Mouse (Mus musculus) kidney, postnatal 4 days (tissue): ENCODE measurements around the gene Coq9.

Source experiments
- DNase-seq, 2 experiments: peaks; one replicate each; pipeline ENCODE4 v3.0.0; 2021; ENCODE audit warnings: mixed read lengths in 2 of 2

Gene Coq9

DNA sequence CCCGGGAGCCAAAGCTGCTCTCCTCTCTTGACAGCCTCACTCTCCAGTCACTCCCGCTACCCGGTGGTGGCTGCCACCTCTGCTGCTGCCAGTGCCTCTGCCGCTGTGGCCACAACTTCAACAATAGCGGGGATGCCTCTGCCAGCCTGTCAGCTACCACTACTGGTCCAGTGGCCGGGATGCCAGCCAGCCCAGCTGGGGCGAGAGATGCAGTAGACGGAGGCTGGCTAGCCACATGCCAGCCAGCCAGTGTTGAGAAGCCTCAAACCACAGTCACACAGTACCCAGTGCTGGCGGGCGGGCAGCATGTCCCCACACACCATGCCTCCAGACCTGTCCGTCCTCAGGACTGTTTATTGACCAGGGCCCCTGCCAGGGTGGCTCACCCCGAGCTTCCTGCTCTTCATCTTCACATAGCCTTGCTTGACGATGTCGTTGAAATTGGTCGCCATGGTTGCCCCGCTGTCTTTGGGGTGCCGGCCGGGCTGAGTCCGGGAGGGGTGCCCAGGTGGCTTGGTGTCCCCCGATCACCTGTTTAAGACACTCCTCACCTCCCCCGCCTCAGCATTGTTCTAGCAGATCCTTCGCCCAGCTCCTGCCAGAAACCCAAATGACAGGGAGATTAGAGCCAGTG lies 32.5 kb downstream of the Coq9 start:
- DNase-seq = peak in 1 of 2 experiments; percentile 51

DNA sequence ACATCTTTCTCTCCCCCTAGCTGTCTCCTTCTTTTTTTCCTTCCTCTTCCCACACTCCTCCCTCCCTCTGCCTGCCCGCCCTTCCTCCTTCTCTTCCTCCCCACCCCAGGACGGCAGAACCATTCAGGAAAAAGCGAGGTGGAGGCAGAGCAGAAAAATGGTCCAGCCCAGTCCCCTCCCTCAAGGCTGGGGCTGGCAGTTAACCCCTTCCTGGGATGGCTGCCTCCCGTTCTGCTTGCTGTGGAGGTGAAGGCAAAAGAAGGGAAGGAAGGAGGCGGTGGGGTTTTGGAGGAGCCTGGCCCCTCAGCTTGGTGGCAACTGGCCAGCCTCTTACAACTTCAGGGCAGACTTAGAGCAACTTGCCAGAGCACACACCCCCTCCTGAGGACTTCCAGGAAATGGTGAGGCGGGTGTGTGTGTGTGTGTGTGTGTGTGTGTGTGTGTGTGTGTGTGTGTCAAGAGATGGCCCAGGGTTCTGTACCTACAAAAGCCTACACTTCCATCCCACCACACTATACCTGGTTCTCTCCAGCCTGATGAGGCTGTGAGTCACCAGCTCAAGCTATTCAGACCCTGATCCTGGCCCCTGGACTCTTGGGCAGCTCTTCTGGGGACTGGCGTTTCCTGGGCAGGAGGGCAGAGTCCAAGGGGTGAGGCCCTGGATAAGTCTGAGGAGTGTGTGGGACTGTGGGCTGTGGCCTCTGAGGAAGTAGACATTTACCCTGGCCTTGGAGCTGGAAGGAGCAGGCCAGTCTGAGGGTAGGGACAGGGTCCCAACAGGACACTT lies 33.2 kb downstream of the Coq9 start:
- DNase-seq = peak; percentile 76 to 83

DNA sequence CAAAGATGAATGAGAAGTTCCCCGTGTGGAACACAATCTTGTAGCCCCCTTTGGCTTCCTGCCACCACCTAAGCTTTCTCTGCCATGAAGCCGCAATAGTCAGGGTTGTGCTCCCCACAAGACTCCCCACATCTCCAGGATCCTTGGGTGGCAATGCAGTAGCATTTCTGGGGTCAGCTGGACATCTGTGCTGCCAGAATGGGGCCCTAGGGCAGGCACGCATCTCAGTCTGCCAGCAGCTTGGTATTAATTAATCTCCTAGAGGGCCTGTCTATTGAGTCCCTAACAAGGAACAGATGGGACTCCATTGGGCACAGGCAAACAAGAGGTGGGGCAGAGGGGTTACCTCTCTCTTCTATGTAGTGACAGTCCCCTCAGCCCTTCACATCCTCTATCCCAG lies 34.0 kb downstream of the Coq9 start:
- DNase-seq = no peak

DNA sequence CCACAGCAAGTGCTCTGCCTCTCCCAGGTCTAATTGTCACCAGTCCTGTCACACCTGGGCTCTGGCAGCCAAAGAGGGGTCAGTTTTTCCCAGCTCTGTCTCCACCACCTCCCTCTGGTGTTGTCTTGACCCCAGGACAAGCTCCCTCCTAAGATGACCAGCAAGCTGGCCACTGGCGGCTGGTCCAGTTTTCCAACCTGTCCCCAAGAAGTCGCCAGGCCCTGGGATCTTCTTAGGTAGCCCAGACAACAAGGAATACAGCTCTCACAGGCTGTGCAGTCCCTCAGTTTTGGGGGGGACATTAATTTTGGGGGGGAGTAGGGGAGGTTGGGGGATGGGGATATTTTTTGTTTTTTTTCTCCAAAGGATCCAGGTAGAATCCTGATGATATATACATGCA lies 34.5 kb downstream of the Coq9 start:
- DNase-seq = no peak

DNA sequence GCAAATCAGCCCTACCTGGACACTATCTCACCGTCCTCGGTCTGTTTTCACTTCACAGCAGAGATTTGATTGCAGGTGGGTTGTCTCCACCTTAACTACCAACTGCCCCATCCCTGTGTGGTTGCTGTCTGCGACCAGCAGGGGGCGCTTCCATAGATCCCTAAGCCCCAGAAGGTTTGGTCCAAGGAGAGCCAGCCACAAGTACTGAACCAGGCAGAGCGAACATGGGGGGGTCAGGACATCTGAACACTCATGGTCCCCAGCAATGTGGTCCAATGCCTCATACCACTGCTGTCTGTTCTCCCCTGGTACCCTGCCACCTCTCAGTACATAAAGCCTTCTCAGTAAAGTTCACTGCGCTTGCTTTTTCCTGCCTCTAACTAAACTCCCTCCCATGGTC lies 36.2 kb downstream of the Coq9 start:
- DNase-seq = peak; percentile 84 to 87

DNA sequence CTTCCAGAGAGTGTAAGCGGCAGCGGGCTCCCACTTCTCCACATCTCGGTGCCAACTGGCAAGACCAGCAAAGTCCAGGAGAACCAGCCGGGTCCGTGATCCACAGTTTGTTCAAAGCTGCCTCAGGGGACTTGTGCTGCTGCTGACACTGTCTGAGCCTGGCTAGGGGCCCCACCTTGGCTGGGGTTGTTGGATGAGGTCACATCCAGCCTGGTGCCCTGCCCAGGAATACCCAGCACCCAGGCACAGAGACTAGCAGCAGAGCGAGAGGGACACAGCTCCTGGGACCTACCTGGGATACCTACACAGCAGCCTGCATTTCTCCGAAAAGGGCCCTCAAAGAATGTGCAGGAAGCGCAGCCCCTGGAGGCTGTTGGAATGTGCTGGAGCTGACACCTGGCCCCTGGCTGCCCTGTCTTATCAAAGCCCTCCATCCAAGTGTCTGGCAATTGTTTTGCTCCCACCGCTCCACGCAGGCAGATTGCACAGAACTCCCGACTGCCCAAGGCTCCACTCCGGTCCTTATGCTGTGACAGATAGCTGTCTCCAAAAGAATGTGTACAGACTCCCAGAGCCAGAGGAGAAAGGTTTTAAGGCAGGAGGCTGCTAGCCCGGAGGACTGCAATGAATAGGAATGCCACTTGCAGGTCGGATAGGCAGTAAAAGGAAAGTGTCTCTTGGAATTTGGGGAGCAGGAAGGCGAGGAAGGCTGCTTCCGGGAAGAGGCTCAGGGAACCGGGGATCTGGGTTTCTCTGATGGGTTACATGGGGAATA lies 37.2 kb downstream of the Coq9 start:
- peak in 1 of 2 experiments; percentile 38 for DNase-seq

DNA sequence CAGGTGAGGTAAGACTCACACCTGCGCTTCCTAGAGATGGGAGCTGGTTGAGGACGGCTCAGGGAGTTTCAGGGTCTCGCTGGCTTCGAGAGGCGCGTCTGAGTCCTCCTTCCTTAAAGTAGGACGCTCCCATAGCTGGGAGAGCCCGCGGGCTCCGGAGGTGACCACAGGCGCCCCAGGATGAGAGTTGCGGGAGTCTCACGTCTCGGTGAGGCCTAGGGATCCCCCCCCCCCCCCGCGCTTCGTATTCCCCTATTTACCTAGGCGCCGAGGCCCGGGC lies 37.7 kb downstream of the Coq9 start:
- DNase-seq = no peak

DNA sequence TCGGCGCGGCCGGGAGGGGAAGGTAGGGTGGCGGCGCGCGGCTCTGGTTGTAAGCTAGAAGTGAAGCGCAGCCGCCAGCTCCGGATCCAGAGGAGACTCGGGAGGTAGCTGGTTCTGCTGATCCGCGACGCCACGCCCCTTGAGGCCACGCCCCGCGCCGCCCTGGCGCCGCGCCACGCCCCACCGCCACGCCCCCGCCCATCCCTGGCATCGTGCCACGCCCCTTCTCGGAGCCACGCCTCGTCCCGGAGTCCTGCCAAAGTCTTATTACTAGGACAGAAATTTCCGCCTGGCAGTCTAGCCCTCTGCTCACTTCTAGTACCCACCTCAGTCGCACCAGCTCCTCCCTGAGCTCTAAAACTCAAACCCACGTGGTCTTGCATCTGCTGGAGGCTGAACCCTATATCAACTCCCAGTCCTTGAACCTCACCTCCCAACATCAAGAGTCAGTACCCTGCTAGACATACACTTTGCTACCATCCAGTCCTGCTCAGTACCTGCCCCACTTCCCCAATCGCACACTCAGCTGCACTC lies 38.1 kb downstream of the Coq9 start, which contains the start of gene Dok4:
Dok4 (minus strand) TSS at position 134 of the 534 bp plus-strand sequence.
- DNase-seq = peak; percentile 97

DNA sequence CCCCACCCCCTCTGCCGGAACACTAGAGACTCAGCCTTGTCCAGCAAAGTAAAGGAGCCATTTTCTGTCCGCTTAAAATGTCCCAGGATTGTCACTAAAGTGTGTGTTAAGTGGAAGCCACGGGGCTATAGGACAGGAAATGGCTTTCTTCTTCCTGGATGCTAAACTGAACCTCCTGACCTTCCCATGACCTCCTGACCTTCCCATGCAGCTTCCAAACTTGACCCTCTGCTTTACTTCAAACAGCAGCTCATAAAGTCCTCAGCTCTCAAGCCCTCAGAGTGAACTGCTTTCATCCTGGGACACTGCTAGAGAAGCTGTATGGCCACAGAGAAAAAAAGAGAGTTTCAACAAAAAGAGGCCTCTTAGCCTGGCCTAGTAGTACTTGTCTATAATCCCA lies 38.7 kb downstream of the Coq9 start:
- DNase-seq = no peak

DNA sequence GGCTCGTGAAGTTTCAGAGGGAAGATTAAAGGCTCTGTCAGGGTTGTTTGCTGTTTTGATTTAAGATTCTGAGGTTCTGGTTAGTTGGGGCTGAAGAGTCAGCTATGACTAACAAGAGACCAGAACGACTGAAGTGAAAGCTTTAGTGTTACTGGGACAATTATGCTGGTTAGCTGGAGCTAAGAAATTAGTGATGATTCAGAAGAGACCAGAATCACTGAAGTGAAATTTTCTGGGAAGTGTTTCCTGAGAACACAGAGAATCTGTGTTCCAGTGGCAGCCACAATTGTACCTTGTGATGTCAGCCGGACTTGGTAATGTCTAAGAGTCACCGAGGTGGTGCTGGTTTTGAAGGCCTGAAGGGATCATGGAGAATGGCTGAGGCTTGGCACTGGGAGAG lies 42.6 kb downstream of the Coq9 start:
- DNase-seq = no peak

DNA sequence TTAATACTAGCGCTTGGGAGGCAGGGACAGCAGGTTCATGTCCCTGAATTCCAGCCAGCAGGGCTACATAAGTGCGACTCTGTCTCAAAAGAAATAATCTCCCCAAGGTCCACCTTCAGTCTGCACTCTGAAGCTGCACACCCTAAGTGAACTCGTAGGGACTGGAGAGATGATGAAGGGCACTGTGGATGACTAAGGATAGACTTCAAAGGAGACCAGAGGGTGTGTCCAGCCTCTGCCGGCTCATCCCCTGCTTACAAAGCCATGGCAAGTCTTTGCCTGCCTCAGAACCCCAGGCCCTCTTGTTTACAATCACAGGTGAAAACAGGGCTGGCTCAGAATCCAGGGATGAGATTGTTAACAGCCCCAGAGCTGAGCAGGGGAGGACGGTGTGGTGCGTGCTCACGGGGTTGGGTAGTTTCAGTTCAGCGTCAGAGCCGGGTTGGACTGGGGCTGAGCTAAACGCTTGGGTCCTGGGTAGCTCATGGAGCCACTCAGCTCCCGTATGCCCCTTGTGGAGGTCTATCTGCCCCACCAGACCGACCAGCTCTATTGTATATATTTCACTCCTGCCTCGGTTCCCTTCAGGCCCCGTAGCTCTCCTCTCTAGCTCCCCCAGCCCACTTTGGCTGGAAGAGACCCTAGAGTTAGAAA lies 50.4 kb downstream of the Coq9 start:
- no peak for DNase-seq

DNA sequence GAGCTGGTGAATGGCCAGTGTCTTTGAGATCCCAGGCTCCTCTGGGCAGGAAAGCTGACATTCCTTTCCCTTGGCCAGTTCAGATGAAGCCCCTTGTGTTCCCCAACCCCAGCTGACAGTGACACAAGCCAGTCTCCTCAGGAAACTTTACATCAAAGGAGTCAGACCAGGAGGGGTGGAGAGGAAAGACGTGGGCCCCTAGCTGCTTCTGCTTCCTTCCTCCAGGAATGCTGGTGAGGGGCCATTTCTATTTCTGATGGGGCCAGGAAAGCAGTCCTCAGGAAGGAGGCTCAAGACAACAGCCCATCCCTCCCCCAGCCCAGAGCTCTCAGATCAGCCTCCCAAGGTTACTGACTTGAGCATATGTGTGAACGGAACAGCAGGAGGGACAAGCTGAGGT lies 54.8 kb downstream of the Coq9 start:
- no peak for DNase-seq

DNA sequence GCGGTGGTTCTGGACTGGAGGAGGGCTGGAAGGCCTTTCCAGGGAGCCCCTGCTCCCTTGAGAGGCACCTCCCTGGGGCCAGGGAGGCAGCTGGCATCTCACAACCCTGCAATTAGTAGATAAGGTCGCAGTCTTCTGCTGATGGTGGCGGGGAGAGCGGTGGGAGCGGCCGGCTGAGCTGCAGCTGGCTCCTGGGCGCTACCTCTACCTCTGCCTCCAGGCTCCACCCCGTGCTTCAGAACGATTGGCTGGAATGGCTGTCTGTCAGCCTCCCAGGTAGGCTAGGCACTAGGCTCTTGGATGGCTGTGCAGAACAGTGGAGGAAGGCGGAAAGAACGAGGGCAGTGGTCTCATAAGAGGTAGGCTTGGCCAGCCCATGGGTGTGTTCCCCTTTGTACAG lies 61.1 kb downstream of the Coq9 start:
- DNase-seq = peak; percentile 76 to 84

DNA sequence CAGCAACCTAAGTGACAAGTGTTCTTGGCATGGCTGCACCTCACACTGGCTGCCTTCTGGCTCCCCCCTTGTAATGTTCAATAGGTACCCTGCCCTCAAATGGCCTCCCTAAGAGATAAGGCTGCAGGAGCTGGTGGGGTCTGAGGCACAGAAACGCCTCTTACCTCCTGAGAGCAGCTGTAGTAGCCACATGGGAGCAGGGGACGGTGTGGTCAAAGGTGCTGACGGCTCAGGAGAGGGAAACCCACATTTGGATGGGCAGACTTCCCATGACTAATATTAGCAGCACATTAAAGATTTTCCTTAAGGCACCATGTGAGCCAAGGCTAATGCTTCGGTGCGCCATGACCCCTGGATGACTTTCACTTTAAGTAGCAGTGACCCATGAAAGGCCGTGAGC lies 62.5 kb downstream of the Coq9 start:
- DNase-seq = no peak

DNA sequence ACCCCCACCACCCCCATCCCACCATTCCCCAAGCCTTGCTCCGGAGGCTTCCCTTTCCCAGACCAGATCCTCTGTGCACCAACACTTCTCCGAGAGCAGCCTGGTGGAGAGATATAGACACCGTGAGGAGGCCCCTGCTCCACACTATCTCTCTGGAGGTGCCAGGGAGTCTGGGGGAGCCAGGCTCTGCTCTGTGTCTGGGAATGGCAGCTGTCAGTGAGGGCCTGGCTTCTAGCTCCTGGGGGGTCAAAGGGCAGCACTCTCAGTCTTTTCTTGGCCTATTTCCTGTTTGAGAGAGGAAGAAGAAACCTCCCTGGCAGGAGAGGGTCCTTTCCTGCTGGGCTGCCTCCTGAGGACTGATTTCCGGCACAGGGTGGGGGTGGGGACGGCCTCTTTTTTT lies 62.9 kb downstream of the Coq9 start:
- peak in 1 of 2 experiments; percentile 47 for DNase-seq

DNA sequence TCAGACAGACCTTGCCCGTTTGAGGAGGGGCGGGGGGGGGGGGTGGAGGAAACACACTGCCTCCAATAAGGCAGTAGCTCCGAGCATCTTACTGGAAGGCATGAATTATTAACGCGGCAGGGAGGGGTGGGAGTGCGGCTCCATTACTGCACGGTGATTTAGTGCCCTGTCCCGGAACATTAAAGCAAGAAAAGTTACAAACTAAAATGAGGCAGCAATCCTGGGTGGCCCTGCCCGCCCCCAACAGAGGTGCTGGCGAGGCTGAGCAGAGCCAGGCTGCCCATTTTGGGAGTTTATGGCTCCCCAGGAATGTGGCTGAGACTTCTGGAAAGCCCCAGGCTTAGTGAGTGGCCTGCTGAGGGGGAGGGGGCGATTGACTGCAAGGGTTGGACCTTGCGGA lies 65.6 kb downstream of the Coq9 start:
- peak; percentile 60 to 71 for DNase-seq
